Mouse (Mus musculus) embryonic facial prominence, embryonic 14.5 days (tissue): ENCODE data around the gene Tspan7. TPM values are rescaled to one million over a fixed set of nuclear protein-coding genes. Genes with fewer than 3 reads are reported as not detected.
A peak's percentile ranks its signal among the peaks of the same experiment; 100 is the strongest.

Experiments used
- ATAC-seq: fragments of 200-750 bp; cut with Nextera tagmentation; 2 replicates; pipeline ENCODE4 v1.8.0; 2017; ENCODE audit warnings: low read depth, moderate number of reproducible peaks, moderate TSS enrichment
- DNase-seq: peaks from one replicate; pipeline ENCODE4 v3.0.0-alpha.2; 2015; ENCODE audit warnings: low spot score
- H3K27ac ChIP-seq: fragments of 300-500 bp; sonication (generic); replicated peaks from 2 replicates; pipeline ENCODE4 v1.5.1; 2014; ENCODE audit warnings: low read depth, mild to moderate bottlenecking, low read length, moderate library complexity
- H3K27me3 ChIP-seq: fragments of 300-500 bp; sonication (generic); replicated peaks from 2 replicates; pipeline ENCODE4 v1.6.1; 2014; ENCODE audit warnings: low read length; ENCODE audit not compliant: control insufficient read depth, insufficient read depth
- H3K36me3 ChIP-seq: fragments of 300-500 bp; sonication (generic); 2 replicates; pipeline ENCODE4 v1.6.1; 2014; ENCODE audit warnings: low read length, mixed read lengths; ENCODE audit not compliant: control insufficient read depth, insufficient read depth
- H3K4me1 ChIP-seq: fragments of 300-500 bp; sonication (generic); 2 replicates; pipeline ENCODE4 v1.6.1; 2014; ENCODE audit warnings: antibody characterized with exemption, low read length; ENCODE audit not compliant: control insufficient read depth, insufficient read depth
- H3K4me2 ChIP-seq: fragments of 300-500 bp; sonication (generic); 2 replicates; pipeline ENCODE4 v1.6.1; 2014; ENCODE audit warnings: low read depth, mild to moderate bottlenecking, low read length, moderate library complexity, mixed read lengths
- H3K4me3 ChIP-seq: fragments of 300-500 bp; sonication (generic); 2 replicates; pipeline ENCODE4 v1.5.1; 2014; ENCODE audit warnings: low read depth, mild to moderate bottlenecking, low read length
- H3K9ac ChIP-seq: fragments of 300-500 bp; sonication (generic); 2 replicates; pipeline ENCODE4 v1.6.1; 2014; ENCODE audit warnings: low read depth, mild to moderate bottlenecking, low read length, moderate library complexity, mixed read lengths
- H3K9me3 ChIP-seq: fragments of 300-500 bp; sonication (generic); 2 replicates; pipeline ENCODE4 v1.6.1; 2016; ENCODE audit warnings: low read length; ENCODE audit not compliant: control insufficient read depth
- WGBS: fragments of 180-500 bp; shearing (Covaris S2); extraction: QIAGEN DNeasy Blood & Tissue Kit; methylation state at CpG from one replicate; pipeline ENCODE4 v1.1.7; 2014; 5-methylcytosine and 5-hydroxymethylcytosine counted together
- polyA plus RNA-seq: library from polyadenylated mRNA; unstranded; fragments of >200 nt; fragmentation: Nextera tagmentation; extraction: Ambion mirVana; gene quantifications from 2 replicates; pipeline ENCODE4 v1.2.1, GENCODE M21; 2014

Gene Tspan7
- polyA plus RNA-seq, 1 experiment from 2014 or later, result 97.5 TPM

DNA sequence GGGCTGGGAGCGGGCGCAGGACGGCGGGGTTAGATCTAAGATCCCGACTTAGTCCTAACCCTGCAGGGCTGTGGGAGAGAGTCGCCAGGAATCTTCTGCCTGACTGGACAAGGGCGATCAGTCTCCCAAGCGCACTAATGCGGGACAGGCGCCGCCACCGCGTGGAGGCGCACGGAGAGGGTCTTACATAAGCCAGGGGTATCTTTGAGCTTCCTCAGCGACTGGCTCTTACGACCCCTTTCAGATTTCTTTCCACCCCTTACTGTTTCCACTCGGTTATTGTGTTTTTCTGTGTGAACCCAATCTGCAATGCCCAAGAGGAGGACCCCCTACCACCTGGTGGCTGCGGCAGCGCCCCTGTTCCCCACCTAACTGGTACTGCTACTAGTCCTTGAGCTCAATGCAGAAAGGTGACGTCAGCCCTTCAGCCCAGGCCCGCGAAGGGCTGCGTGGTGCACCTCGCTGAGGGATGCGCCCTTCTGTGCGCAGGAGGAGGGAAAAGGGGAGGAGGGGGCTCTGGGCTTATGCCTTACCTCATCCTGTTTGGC lies 780 bp downstream of the Tspan7 start:
- Histone ChIP-seq H3K4me2 (peak overlapping the region; percentile 61), H3K4me1 (no peaks in the 10 kb centered on the region), H3K27ac (peak overlapping the region; percentile 48), H3K4me3 (peak overlapping the region; percentile 49), H3K27me3 (no peaks in the 10 kb centered on the region), H3K9me3 (no peaks in the 10 kb centered on the region), H3K36me3 (no peaks in the 10 kb centered on the region), H3K9ac (peak overlapping the region; percentile 62)
- ATAC-seq (peak; percentile 85), DNase-seq (peak; percentile 65)
- WGBS, result 17% methylated on average over 23 of the region's 27 CpGs

DNA sequence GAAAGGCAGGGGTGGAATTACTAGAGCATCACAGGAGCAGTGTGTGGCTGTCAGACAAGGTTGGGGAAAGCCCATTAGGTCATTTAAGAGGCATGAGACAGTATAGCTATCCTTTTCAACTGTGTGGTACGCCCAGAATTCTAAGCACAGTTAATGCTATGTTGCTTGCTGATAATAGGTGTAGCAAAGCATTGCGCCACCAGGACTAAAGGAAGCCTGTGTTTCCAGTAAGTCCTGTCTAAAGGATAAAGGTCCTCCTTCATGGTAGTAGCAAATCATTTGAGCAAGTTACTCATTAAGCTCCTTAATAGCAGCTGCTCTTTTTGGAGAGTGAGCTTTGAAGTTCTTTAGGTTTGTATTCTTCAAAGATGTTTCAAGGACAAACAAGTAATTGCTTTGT lies 13.6 kb downstream of the Tspan7 start:
- Histone ChIP-seq H3K9me3 (no peaks in the 10 kb centered on the region), H3K4me2 (no peak overlapping the region), H3K9ac (no peak overlapping the region), H3K27ac (no peak overlapping the region), H3K4me3 (no peak overlapping the region), H3K27me3 (no peaks in the 10 kb centered on the region), H3K36me3 (no peaks in the 10 kb centered on the region), H3K4me1 (no peaks in the 10 kb centered on the region)
- 79% methylated on average over 2 of the region's 2 CpGs for WGBS
- DNase-seq, result no peak
- no peak for ATAC-seq

DNA sequence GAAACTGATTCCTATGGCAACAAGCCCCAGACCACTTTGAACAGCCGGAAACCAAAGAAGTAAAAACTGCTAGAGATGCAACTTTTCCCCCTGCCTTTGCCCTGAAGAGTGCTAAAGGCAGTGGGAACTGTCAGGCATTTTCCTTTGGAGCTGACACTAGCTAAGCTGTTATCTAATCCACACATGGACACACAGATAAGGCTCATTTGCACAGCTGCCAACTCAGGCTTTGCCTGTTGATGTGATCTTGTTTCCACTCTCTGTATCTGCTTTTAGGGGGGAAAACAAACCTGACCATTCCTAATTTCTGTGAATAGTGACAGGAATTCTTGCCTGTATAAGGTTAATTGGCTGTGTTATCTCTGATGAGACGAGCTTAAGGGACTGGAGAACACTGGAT lies 17.7 kb downstream of the Tspan7 start:
- no peak for DNase-seq
- H3K27ac ChIP-seq, result no peak overlapping the region
- no peaks in the 10 kb centered on the region for H3K36me3 ChIP-seq
- WGBS, result 53% methylated on average over 2 of the region's 2 CpGs
- H3K9ac ChIP-seq, result no peak overlapping the region
- no peaks in the 10 kb centered on the region for H3K4me1 ChIP-seq
- H3K27me3 ChIP-seq, result no peaks in the 10 kb centered on the region
- no peak overlapping the region for H3K4me2 ChIP-seq
- no peak for ATAC-seq
- no peaks in the 10 kb centered on the region for H3K9me3 ChIP-seq
- no peak overlapping the region for H3K4me3 ChIP-seq

DNA sequence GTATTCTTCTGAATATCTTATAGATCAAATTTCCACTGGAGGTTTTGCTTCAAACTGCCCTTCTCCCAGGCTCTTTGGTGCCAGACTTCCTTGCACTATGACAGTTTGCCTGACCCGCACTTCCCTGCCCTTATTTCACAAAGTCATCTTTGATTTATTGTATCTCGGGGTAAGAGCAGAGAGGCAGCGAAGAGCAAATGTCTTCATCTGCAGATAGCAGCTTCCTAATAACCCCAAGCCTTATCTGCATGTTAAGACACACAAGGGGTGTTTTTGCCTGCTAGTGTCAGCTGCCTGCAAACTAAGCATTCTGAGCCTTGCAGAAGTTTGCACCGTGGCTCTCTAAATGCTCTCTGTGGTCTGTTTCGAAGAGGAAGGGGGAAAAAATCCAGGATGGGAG lies 29.5 kb downstream of the Tspan7 start:
- no peak for ATAC-seq
- 62% methylated on average over 5 of the region's 5 CpGs for whole genome bisulfite sequencing

DNA sequence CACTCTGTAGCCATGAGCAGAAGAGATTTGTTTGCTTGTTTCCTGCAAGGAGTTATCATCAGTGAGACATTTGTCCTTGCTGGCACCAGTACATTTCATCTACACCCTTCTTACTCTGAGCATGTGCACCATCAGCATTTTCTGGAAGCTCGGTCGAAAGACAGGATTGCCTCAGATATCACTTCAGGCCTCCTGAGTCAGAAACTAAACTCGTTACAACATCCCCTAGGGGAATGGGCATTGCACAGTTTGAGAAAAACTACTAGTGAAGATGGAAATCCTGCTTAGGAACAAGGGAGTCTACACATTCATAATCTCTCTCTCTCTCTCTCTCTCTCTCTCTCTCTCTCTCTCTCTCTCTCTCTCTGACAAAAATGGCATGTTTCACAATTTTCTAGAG lies 30.0 kb downstream of the Tspan7 start:
- Histone ChIP-seq H3K4me3 (no peak overlapping the region), H3K4me2 (no peak overlapping the region), H3K9me3 (no peaks in the 10 kb centered on the region), H3K27me3 (no peaks in the 10 kb centered on the region), H3K4me1 (no peaks in the 10 kb centered on the region), H3K9ac (no peak overlapping the region), H3K36me3 (no peaks in the 10 kb centered on the region), H3K27ac (no peak overlapping the region)
- no peak for ATAC-seq
- WGBS, result 44% methylated on average over 3 of the region's 3 CpGs
- DNase-seq, result no peak

More for the DNA sequence above, 29.5 kb downstream of the Tspan7 start:
- Histone ChIP-seq H3K9ac (no peak overlapping the region), H3K4me2 (no peak overlapping the region), H3K27ac (no peak overlapping the region), H3K4me3 (no peak overlapping the region), H3K4me1 (no peaks in the 10 kb centered on the region), H3K27me3 (no peaks in the 10 kb centered on the region), H3K9me3 (no peaks in the 10 kb centered on the region), H3K36me3 (no peaks in the 10 kb centered on the region)
- no peak for DNase-seq

DNA sequence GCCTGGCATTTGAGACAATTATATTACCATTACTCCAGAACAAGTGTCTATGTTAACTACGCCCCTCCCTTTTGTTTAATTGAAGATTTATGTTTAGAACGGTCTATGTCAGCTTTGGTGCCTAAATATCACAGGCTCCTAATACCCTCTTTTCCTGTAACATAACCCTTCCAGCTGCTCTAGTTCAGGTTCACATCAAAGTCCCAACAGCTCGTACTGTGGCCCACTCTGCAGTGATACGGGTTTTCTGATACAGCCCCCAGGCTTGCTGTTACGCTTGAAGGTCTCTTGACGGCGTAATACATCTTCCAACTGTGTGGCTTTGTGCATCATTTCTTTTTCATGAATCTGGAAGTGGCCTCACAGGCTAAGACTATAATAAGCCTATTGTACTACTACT lies 31.5 kb downstream of the Tspan7 start:
- H3K4me2 ChIP-seq, result no peak overlapping the region
- ATAC-seq, result no peak
- no peaks in the 10 kb centered on the region for H3K27me3 ChIP-seq
- no peaks in the 10 kb centered on the region for H3K36me3 ChIP-seq
- no peak for DNase-seq
- no peak overlapping the region for H3K27ac ChIP-seq
- H3K4me3 ChIP-seq, result no peak overlapping the region
- no peak overlapping the region for H3K9ac ChIP-seq
- no peaks in the 10 kb centered on the region for H3K9me3 ChIP-seq
- 69% methylated on average over 7 of the region's 7 CpGs for WGBS
- H3K4me1 ChIP-seq, result no peaks in the 10 kb centered on the region

DNA sequence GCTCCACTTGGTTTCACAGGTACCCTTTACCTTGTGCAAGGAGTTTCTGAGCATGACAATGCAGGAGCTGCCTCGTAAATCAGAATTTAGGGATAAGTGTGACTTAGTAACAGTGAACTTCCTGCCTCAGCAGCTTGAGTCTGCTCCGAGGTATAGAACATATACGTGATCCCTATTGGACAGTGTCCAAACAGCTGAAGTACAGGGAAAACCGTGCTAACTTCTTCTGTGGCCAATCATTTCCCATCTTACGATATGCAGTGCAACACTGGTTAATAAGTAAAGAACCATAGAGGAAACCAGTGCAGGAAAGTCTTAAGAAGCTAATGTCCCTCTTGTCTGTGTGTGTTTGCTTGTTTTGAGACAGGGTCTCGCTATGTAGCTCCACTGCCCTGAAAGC lies 32.0 kb downstream of the Tspan7 start:
- Histone ChIP-seq H3K4me2 (no peak overlapping the region), H3K9ac (no peak overlapping the region), H3K9me3 (no peaks in the 10 kb centered on the region), H3K27me3 (no peaks in the 10 kb centered on the region), H3K4me3 (no peak overlapping the region), H3K27ac (no peak overlapping the region), H3K4me1 (no peaks in the 10 kb centered on the region), H3K36me3 (no peaks in the 10 kb centered on the region)
- no peak for ATAC-seq
- DNase-seq, result no peak
- 66% methylated on average over 6 of the region's 6 CpGs for WGBS

DNA sequence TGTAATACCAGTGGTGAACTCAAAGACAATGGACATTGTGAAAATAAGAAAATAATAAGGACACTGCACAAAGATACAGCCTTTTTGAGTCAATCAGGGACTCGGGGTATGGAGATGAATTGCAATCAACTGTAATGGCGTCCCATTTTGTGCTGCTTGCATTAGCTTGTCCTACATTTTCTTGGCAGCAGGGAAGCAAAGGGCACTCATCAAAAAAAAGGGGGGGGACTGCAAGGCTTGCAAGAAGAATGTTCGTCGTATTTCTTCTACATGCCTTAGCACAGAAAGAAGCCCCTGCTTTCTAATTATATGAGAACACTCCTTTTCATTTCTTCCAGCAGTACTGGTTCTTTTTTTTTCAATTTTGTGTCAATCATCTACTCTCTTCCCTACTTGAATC lies 32.8 kb downstream of the Tspan7 start:
- H3K9ac ChIP-seq, result no peak overlapping the region
- ATAC-seq (no peak), DNase-seq (no peak)
- no peaks in the 10 kb centered on the region for H3K9me3 ChIP-seq
- no peaks in the 10 kb centered on the region for H3K36me3 ChIP-seq
- no peak overlapping the region for H3K4me2 ChIP-seq
- H3K27ac ChIP-seq, result no peak overlapping the region
- no peak overlapping the region for H3K4me3 ChIP-seq
- H3K27me3 ChIP-seq, result no peaks in the 10 kb centered on the region; the same call in 1 of the 2 replicates
- H3K4me1 ChIP-seq, result no peaks in the 10 kb centered on the region
- WGBS, result 77% methylated on average over 4 of the region's 4 CpGs

DNA sequence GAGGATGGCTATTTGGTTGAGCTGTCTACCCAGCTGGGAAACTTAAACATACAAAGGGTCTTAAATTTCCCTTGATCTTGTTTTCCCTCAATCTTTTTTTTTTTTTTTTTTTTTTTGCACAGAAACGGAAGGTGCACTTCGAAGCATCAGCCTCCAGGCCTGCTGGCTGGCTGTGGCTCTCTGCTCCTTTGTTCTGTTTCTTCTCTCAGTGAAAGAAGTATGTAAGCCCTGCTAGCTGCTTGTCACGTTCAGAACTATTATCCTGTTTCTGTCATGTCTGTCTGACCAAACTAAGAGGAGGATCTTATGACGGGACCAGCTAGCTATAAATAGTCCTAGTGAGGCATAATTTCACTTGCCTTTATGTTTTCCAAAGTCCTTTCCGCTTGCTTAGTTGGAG lies 33.6 kb downstream of the Tspan7 start:
- 48% methylated on average over 5 of the region's 5 CpGs for WGBS
- peak; percentile 20 for DNase-seq
- no peak for ATAC-seq

More for the DNA sequence above, 33.6 kb downstream of the Tspan7 start:
- H3K4me1 ChIP-seq, result no peaks in the 10 kb centered on the region
- no peak overlapping the region for H3K4me2 ChIP-seq
- no peaks in the 10 kb centered on the region; the same call in 1 of the 2 replicates for H3K27me3 ChIP-seq
- H3K9ac ChIP-seq, result no peak overlapping the region
- H3K36me3 ChIP-seq, result no peaks in the 10 kb centered on the region
- H3K9me3 ChIP-seq, result no peaks in the 10 kb centered on the region
- H3K4me3 ChIP-seq, result no peak overlapping the region
- H3K27ac ChIP-seq, result no peak overlapping the region
